ENCODE assay signal across 8 mouse cellular contexts in the genomic region with DNA sequence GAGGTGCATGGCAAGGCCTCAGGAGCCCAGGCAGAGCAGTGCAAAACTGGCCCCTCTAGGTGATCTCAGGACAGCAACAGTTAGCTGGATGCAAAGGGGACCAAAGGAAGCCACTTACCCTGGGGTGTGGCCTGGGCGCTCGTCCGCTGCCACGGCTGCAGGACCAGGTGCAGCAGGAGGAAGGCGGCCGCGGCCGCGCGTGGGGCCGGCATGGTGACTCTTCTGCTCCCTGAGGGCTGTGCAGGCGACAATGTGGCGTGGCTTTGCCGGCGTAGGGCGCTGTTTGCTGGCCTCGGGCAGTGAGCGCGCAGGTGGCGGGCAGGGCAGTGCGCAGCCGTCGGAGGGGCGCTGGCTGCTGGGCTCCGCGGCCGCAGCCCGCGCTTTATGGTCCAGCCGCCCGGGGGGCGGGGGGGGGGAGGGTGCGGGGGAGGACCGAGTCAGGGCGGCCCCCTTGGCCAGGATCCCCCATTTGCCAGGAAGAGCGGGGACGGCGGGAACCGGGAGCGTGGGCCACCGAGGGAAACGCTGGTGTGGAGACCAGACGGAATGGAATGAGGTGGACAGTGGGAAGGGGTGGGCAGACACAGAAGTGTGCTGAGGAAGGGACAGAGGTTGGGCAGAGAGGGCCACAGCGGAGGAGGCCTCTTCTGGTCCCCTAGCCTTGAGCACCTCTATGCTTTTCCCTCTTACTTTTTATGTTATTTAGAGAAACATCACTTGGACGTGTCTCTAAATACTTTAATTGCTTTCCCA. TPM values are rescaled to one million over a fixed set of nuclear protein-coding genes. Genes with fewer than 3 reads are reported as not detected.
DNase-seq lines count a peak whose midpoint lies in the region; ATAC-seq lines count a peak whose summit lies in the region.

Gene Thbs4 (minus strand): TSS at position 357 of the 753 bp plus-strand sequence.

- H3K27ac ChIP-seq in midbrain, embryonic 15.5 days: no peak within 1 kb of the TSS

- no peaks in the 10 kb centered on the region for H3K9me3 ChIP-seq in midbrain, embryonic 15.5 days

- peak within 1 kb of the TSS; percentile 42; the same call in 1 of the 2 replicates for H3K9ac ChIP-seq in midbrain, embryonic 15.5 days

- peak within 1 kb of the TSS; percentile 40 for H3K4me3 ChIP-seq in midbrain, embryonic 15.5 days

- no peaks in the 10 kb centered on the region; the same call in 1 of the 2 replicates for H3K27me3 ChIP-seq in midbrain, embryonic 15.5 days (replicated peaks)

- ATAC-seq in midbrain, embryonic 15.5 days (replicated peaks): peak; percentile 70
- ATAC-seq in monocyte, adult 5-6 weeks (replicated peaks; ENCODE audit: insufficient number of reproducible peaks, low FRiP score, low TSS enrichment, poor library complexity, severe bottlenecking): no peak

- H3K36me3 ChIP-seq in midbrain, embryonic 15.5 days (replicated peaks): no peaks in the 10 kb centered on the region

- 8% methylated on average over 43 of the region's 45 CpGs for WGBS in midbrain, embryonic 15.5 days

- DNase-seq in adrenal gland, postnatal 25 days: peak; percentile 13
- no peak for DNase-seq in adrenal gland, adult 2 months
- DNase-seq in ovary, postnatal 36 days (ENCODE audit: low spot score): peak; percentile 39
- no peak for DNase-seq in ovary, postnatal 10 days (ENCODE audit: low spot score)
- DNase-seq in kidney, postnatal 10 days: peak; percentile 19
- DNase-seq in urinary bladder, postnatal 10 days (ENCODE audit: low spot score): no peak

- peak within 1 kb of the TSS; percentile 61 for H3K4me2 ChIP-seq in midbrain, embryonic 15.5 days

- peaks cover 7% of the 10 kb centered on the region for H3K4me1 ChIP-seq in midbrain, embryonic 15.5 days

RNA-seq across cellular contexts. Expression of gene Thbs4, which starts in this region (rescaled TPM):
- total RNA-seq in adrenal gland, postnatal 25 days (2021): 3.0 and 4.9 TPM in 2 replicates
- 1 to 10 TPM; 2.7 to 3.6 TPM for total RNA-seq in adrenal gland, adult 2 months (2021)
- polyA plus RNA-seq in adrenal gland, adult 2 months (2012; rRNA removed): 1.3 and 1.5 TPM in 2 replicates
- 2.2 and 2.5 TPM in 2 replicates for polyA plus RNA-seq in midbrain, embryonic 15.5 days (2015; fragmentation: Nextera tagmentation; extraction: Ambion mirVana)
- total RNA-seq in monocyte, adult 5-6 weeks (2017): not detected in 3 replicates

Comparison
In these comparisons a context has a peak if more than half of its experiments do, and no peak if none do; other contexts are left out.
1. DNase-seq: peak in adrenal gland, postnatal 25 days (single experiment), ovary, postnatal 36 days (single experiment) and kidney, postnatal 10 days (single experiment); none in adrenal gland, adult 2 months (single experiment), ovary, postnatal 10 days (single experiment) and urinary bladder, postnatal 10 days (single experiment).